Mouse (Mus musculus): ENCODE results near the gene Zbtb39. TPM values are rescaled to one million over a fixed set of nuclear protein-coding genes. Genes with fewer than 3 reads are reported as not detected.

Gene Zbtb39
- polyA plus RNA-seq (2012; rRNA removed) = 2.8 and 3.2 TPM in 2 replicates

DNA sequence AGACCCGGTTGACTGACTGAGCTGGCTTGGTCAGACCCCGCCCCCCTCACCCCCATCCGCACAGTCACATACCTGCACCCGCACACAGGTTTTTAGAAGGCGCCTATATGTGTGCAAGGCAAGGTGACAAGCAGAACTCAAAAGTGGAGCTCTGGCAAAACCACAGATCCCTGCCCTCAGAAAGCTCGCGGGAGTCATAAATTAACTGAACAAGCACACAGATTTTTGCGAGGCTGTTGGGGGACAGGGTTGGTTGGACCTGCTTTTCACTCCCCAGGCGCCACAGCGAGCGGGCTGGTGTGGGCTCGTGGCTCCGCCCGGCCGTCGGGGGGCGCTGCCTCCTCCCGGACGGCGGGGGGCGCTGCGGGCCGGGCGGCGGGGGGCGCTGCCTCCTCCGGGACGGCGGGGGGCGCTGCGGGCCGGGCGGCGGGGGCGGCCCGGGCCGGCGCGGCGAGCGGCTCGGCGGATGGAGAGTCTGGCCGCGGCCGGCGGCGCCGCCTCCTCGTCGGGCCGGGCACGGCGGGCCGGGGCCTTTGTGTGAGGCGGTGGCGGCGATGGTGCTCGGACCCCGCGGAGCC lies at the start of gene Zbtb39:
Zbtb39 (plus strand) TSS at position 456 of the 578 bp plus-strand sequence.

GRCm38 (mm10) chr10:127704766-127705220 lies 34.5 kb upstream of the Zbtb39 start, which contains the start of gene Myo1a:
Gene Myo1a (plus strand): TSS chr10:127705170.

DNA sequence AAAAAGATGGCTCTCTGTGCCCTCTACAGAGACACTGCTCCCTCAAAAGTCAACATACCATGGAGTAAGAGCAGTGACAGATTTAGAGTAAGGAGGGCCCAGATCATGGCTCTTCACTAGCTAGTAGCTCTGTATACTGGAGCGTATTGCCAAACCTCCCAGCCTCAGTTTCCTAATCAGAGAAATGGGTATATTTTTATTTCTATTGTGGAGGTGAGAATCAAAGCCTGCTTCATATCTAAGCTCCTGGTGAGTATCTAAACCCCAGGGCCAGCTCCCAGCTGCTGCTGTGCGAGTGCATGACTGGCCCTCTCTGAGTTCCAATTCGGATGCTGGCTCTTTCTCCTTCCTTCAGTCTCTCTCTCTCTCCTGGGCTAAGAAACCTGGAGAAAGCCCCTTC lies 15.2 kb upstream of the Zbtb39 start, which contains the start of gene Tac2:
Tac2 (plus strand) TSS at position 301 of the 400 bp plus-strand sequence.

DNA sequence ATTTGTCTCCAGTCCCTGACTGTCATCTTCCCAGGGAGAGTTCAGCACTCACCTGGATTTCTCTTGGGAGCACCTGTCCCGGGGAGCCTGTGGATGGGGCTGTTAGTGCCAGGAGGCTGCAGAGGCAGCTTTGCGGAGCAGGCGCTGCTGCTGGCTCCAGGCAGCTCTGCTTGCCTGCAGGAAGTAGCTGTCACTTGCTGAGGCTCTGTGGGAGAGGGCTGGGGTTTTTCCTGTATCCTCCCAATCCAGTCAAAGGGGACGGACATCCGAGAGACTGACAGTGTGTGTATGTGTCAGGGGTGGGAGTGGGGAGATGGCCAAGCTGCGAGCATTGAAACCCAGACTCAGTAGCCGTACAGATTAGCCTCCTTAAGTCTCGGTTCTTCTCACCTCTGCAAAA lies 12.2 kb downstream of the Zbtb39 start, which contains the start of gene Gpr182:
Gpr182 (minus strand) TSS at position 185 of the 400 bp plus-strand sequence.

GRCm38 (mm10) chr10:127759181-127760110 lies 20.1 kb downstream of the Zbtb39 start, which contains the start of the genes Rdh1 and Rdh16f1:
Gene Rdh1 (plus strand): TSS chr10:127759721.
Gene Rdh16f1 (plus strand): TSS chr10:127759787.

GRCm38 (mm10) chr10:127776011-127776410 lies 36.7 kb downstream of the Zbtb39 start, which contains the start of gene Rdh9:
Gene Rdh9 (plus strand): TSS chr10:127776386.

Other genes starting within 250 kb of the Zbtb39 start
- 0.37 and 0.73 TPM in 2 replicates for gene Stac3, start 237.9 kb upstream of the Zbtb39 start, polyA plus RNA-seq (2012; rRNA removed)
- 58.2 and 83.8 TPM in 2 replicates for gene Ndufa4l2, start 224.6 kb upstream of the Zbtb39 start, polyA plus RNA-seq (2012; rRNA removed)
- 109 and 125 TPM in 2 replicates for gene Shmt2, start 217.1 kb upstream of the Zbtb39 start, polyA plus RNA-seq (2012; rRNA removed)
- 0.03 and 0.07 TPM in 2 replicates for gene Nxph4, start 205.0 kb upstream of the Zbtb39 start, polyA plus RNA-seq (2012; rRNA removed)
- gene Lrp1, start 118.4 kb upstream of the Zbtb39 start, polyA plus RNA-seq (2012; rRNA removed) = 38.9 and 48.4 TPM in 2 replicates
- gene Stat6, start 96.6 kb upstream of the Zbtb39 start, polyA plus RNA-seq (2012; rRNA removed) = 18.8 and 20.1 TPM in 2 replicates
- gene Nemp1, start 72.6 kb upstream of the Zbtb39 start, polyA plus RNA-seq (2012; rRNA removed) = 4.6 and 6.2 TPM in 2 replicates
- 7.7 and 8.1 TPM in 2 replicates for gene Nab2, start 71.0 kb upstream of the Zbtb39 start, polyA plus RNA-seq (2012; rRNA removed)
- 0.17 and 0.19 TPM in 2 replicates for gene Myo1a, start 34.4 kb upstream of the Zbtb39 start, polyA plus RNA-seq (2012; rRNA removed)
- gene Tac2, start 15.1 kb upstream of the Zbtb39 start, polyA plus RNA-seq (2012; rRNA removed) = 6.1 and 6.2 TPM in 2 replicates
- gene Gpr182, start 12.2 kb downstream of the Zbtb39 start, polyA plus RNA-seq (2012; rRNA removed) = 16.2 and 17.6 TPM in 2 replicates
- 0.14 and 0.21 TPM in 2 replicates for gene Rdh1, start 20.2 kb downstream of the Zbtb39 start, polyA plus RNA-seq (2012; rRNA removed)
- 0.08 and 0.13 TPM in 2 replicates for gene Rdh16f1, start 20.2 kb downstream of the Zbtb39 start, polyA plus RNA-seq (2012; rRNA removed)
- gene Rdh9, start 36.8 kb downstream of the Zbtb39 start, polyA plus RNA-seq (2012; rRNA removed) = 0.81 and 1.4 TPM in 2 replicates
- 0.07 and 0.08 TPM in 2 replicates for gene Rdh16, start 61.6 kb downstream of the Zbtb39 start, polyA plus RNA-seq (2012; rRNA removed)
- 0.03 and 0.04 TPM in 2 replicates for gene Rdh19, start 110.4 kb downstream of the Zbtb39 start, polyA plus RNA-seq (2012; rRNA removed)
- gene Rdh16f2, start 126.9 kb downstream of the Zbtb39 start, polyA plus RNA-seq (2012; rRNA removed) = 3.1 TPM in 2 replicates
- 220 and 280 TPM in 2 replicates for gene Rdh7, start 149.3 kb downstream of the Zbtb39 start, polyA plus RNA-seq (2012; rRNA removed)
- 0.02 and 0.04 TPM in 2 replicates for gene Sdr9c7, start 159.0 kb downstream of the Zbtb39 start, polyA plus RNA-seq (2012; rRNA removed)

All from liver, embryonic 18 days (tissue).